Mouse (Mus musculus): ENCODE results near the gene Primpol. TPM values are rescaled to one million over a fixed set of nuclear protein-coding genes. Genes with fewer than 3 reads are reported as not detected.

The Primpol gene
- polyA plus RNA-seq, 1 experiment from 2014 or later, result 10.7 TPM

DNA sequence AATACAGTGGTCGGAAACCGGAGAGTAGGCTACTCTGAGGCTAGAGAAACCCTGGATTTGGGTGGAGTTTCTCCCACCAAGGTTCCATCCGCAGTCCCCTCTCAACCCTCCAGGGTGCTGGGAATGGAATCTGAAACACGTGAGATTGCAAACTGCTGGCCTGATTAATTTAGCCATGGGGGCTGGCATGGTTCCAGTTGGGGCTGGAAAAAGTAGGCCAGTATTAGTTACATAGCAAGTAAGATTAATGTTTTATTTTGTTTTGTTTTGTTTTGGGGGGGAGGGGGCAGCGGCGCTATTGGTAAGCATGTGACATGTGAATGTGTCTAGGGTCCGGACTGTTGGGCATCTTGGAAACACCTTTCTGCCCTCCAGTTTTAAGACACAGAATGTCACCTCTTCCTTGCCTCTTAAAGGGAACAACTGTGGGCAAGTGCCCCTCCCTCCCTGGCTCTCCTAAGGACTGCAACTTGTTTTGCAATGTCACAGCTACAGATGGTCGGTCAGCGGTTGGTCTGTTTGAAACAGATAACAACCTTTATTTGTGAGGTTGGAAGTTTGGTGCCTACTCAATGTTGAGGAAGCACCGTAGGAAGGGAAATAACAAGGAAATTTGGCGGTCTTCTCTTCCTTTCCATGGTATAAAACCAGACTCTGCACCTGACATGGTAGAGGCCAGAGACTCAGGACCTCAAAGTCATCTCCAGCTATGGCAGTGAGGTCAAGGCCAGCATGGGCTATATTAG, 70.4 kb downstream of the Primpol start:
- H3K9me3 ChIP-seq (ENCODE audit: control insufficient read depth, low read length), result no peaks in the 10 kb centered on the region
- peaks cover 7 to 8% of the 10 kb centered on the region in 2 experiments; a peak in 3 of 4 replicates for H3K4me1 ChIP-seq (ENCODE audit: control insufficient read depth in 2 of 2, insufficient read depth in 2 of 2, low read length in 2 of 2)
- no peak overlapping the region for H3K4me3 ChIP-seq (ENCODE audit: control insufficient read depth in 1 of 2, insufficient read depth in 1 of 2, low read depth in 1 of 2, low read length in 2 of 2)
- 52% methylated on average over 11 of the region's 11 CpGs for WGBS
- ATAC-seq (ENCODE audit: insufficient number of reproducible peaks, insufficient read depth, low FRiP score, low read depth), result no peak
- H3K27ac ChIP-seq (replicated peaks in 1 of 2; ENCODE audit: control insufficient read depth in 1 of 2, insufficient read depth in 1 of 2, low read depth in 2 of 2, low read length in 2 of 2), result peak overlapping the region; percentile 39 to 63; a peak in 3 of 4 replicates
- H3K9ac ChIP-seq (ENCODE audit: low read length), result no peak overlapping the region
- H3K36me3 ChIP-seq (ENCODE audit: control insufficient read depth, insufficient read depth, low read length), result no peaks in the 10 kb centered on the region
- H3K27me3 ChIP-seq (ENCODE audit: control insufficient read depth, insufficient read depth, low read length), result no peaks in the 10 kb centered on the region
- peak overlapping the region; percentile 4; the same call in 1 of the 2 replicates for H3K4me2 ChIP-seq (ENCODE audit: low read length)

GRCm38 (mm10) chr8:46545854-46546253, 71.2 kb downstream of the Primpol start:
- no peaks in the 10 kb centered on the region for H3K27me3 ChIP-seq (ENCODE audit: control insufficient read depth, insufficient read depth, low read length)
- 83% methylated on average over 5 of the region's 5 CpGs for WGBS
- no peak for ATAC-seq (ENCODE audit: insufficient number of reproducible peaks, insufficient read depth, low FRiP score, low read depth)

GRCm38 (mm10) chr8:46543662-46544061, 73.3 kb downstream of the Primpol start:
- no peak overlapping the region for H3K9ac ChIP-seq (ENCODE audit: low read length)
- no peaks in the 10 kb centered on the region for H3K9me3 ChIP-seq (ENCODE audit: control insufficient read depth, low read length)
- no peak overlapping the region for H3K4me3 ChIP-seq (ENCODE audit: control insufficient read depth in 1 of 2, insufficient read depth in 1 of 2, low read depth in 1 of 2, low read length in 2 of 2)
- 76% methylated on average over 6 of the region's 6 CpGs for WGBS
- H3K36me3 ChIP-seq (ENCODE audit: control insufficient read depth, insufficient read depth, low read length), result no peaks in the 10 kb centered on the region
- no peak overlapping the region for H3K4me2 ChIP-seq (ENCODE audit: low read length)
- H3K27me3 ChIP-seq (ENCODE audit: control insufficient read depth, insufficient read depth, low read length), result no peaks in the 10 kb centered on the region
- ATAC-seq (ENCODE audit: insufficient number of reproducible peaks, insufficient read depth, low FRiP score, low read depth), result no peak
- peaks cover 7 to 8% of the 10 kb centered on the region in 2 experiments; a peak in 3 of 4 replicates for H3K4me1 ChIP-seq (ENCODE audit: control insufficient read depth in 2 of 2, insufficient read depth in 2 of 2, low read length in 2 of 2)
- no peak overlapping the region for H3K27ac ChIP-seq (replicated peaks in 1 of 2; ENCODE audit: control insufficient read depth in 1 of 2, insufficient read depth in 1 of 2, low read depth in 2 of 2, low read length in 2 of 2)

More at GRCm38 (mm10) chr8:46545854-46546253, 71.2 kb downstream of the Primpol start:
- no peaks in the 10 kb centered on the region for H3K9me3 ChIP-seq (ENCODE audit: control insufficient read depth, low read length)
- no peak overlapping the region for H3K4me2 ChIP-seq (ENCODE audit: low read length)
- H3K4me3 ChIP-seq (ENCODE audit: control insufficient read depth in 1 of 2, insufficient read depth in 1 of 2, low read depth in 1 of 2, low read length in 2 of 2), result no peak overlapping the region
- H3K9ac ChIP-seq (ENCODE audit: low read length), result no peak overlapping the region
- H3K27ac ChIP-seq (replicated peaks in 1 of 2; ENCODE audit: control insufficient read depth in 1 of 2, insufficient read depth in 1 of 2, low read depth in 2 of 2, low read length in 2 of 2), result peak overlapping the region in 1 of 2 experiments; percentile 63; a peak in 1 of 4 replicates
- H3K4me1 ChIP-seq (ENCODE audit: control insufficient read depth in 2 of 2, insufficient read depth in 2 of 2, low read length in 2 of 2), result peaks cover 7 to 8% of the 10 kb centered on the region in 2 experiments; a peak in 3 of 4 replicates
- H3K36me3 ChIP-seq (ENCODE audit: control insufficient read depth, insufficient read depth, low read length), result no peaks in the 10 kb centered on the region

GRCm38 (mm10) chr8:46543191-46543590, 73.8 kb downstream of the Primpol start:
- WGBS, result 73% methylated on average over 7 of the region's 7 CpGs
- no peak overlapping the region for H3K4me3 ChIP-seq (ENCODE audit: control insufficient read depth in 1 of 2, insufficient read depth in 1 of 2, low read depth in 1 of 2, low read length in 2 of 2)
- H3K4me1 ChIP-seq (ENCODE audit: control insufficient read depth in 2 of 2, insufficient read depth in 2 of 2, low read length in 2 of 2), result peaks cover 7 to 8% of the 10 kb centered on the region in 2 experiments; a peak in 3 of 4 replicates
- H3K36me3 ChIP-seq (ENCODE audit: control insufficient read depth, insufficient read depth, low read length), result no peaks in the 10 kb centered on the region
- H3K27ac ChIP-seq (replicated peaks in 1 of 2; ENCODE audit: control insufficient read depth in 1 of 2, insufficient read depth in 1 of 2, low read depth in 2 of 2, low read length in 2 of 2), result no peak overlapping the region
- H3K4me2 ChIP-seq (ENCODE audit: low read length), result no peak overlapping the region
- no peak overlapping the region for H3K9ac ChIP-seq (ENCODE audit: low read length)
- H3K9me3 ChIP-seq (ENCODE audit: control insufficient read depth, low read length), result no peaks in the 10 kb centered on the region
- no peaks in the 10 kb centered on the region for H3K27me3 ChIP-seq (ENCODE audit: control insufficient read depth, insufficient read depth, low read length)
- ATAC-seq (ENCODE audit: insufficient number of reproducible peaks, insufficient read depth, low FRiP score, low read depth), result no peak

DNA sequence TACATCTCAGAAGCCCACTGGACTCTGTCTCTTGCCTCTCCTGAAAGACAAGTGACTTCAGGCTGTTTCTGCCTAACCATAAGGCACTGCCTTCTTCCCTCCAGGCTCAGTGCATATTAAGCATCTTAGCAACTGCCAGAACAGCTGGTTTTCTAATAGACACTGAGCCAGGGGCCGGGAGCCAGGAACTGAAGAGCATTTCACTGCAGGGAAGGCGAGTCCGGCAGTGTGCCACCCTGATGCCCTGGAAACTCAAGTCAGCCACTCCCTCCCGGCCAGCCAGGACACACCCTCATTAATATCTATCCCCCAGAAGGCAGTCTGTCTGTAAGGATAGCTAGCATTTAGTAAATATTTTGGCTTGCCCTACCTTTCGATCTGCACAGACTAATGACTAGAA, 77.3 kb downstream of the Primpol start:
- H3K4me3 ChIP-seq (ENCODE audit: control insufficient read depth in 1 of 2, insufficient read depth in 1 of 2, low read depth in 1 of 2, low read length in 2 of 2), result no peak overlapping the region
- H3K4me2 ChIP-seq (ENCODE audit: low read length), result no peak overlapping the region
- H3K27ac ChIP-seq (replicated peaks in 1 of 2; ENCODE audit: control insufficient read depth in 1 of 2, insufficient read depth in 1 of 2, low read depth in 2 of 2, low read length in 2 of 2), result no peak overlapping the region
- no peaks in the 10 kb centered on the region for H3K9me3 ChIP-seq (ENCODE audit: control insufficient read depth, low read length)
- no peaks in the 10 kb centered on the region for H3K27me3 ChIP-seq (ENCODE audit: control insufficient read depth, insufficient read depth, low read length)
- peaks cover 23% of the 10 kb centered on the region for H3K36me3 ChIP-seq (ENCODE audit: control insufficient read depth, insufficient read depth, low read length)
- H3K4me1 ChIP-seq (ENCODE audit: control insufficient read depth in 2 of 2, insufficient read depth in 2 of 2, low read length in 2 of 2), result no peaks in the 10 kb centered on the region
- ATAC-seq (ENCODE audit: insufficient number of reproducible peaks, insufficient read depth, low FRiP score, low read depth), result no peak
- H3K9ac ChIP-seq (ENCODE audit: low read length), result no peak overlapping the region
- 64% methylated on average over 5 of the region's 5 CpGs for WGBS

DNA sequence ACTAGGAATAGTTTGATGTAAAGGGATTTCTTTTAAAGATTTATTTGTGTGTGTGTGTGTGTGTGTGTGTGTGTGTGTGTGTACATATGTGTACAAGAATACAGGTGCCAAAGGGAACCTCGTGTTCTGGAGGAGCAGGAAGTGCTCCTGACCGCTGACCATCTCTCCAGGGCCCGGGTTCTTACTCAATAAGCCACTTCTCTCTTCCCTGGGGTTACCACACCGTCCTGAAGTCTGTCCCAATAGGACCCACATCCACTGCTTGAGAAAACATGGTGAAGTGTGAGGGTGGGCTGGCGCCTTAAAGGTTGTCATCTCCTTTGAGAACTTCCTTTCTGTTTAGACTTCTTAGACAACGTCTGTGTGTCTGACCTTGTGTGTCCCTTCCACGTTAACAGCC, 83.1 kb downstream of the Primpol start:
- H3K4me2 ChIP-seq (ENCODE audit: low read length), result no peak overlapping the region
- no peaks in the 10 kb centered on the region for H3K9me3 ChIP-seq (ENCODE audit: control insufficient read depth, low read length)
- H3K27me3 ChIP-seq (ENCODE audit: control insufficient read depth, insufficient read depth, low read length), result no peaks in the 10 kb centered on the region
- H3K4me3 ChIP-seq (ENCODE audit: control insufficient read depth in 1 of 2, insufficient read depth in 1 of 2, low read depth in 1 of 2, low read length in 2 of 2), result no peak overlapping the region
- 89% methylated on average over 7 of the region's 7 CpGs for WGBS
- H3K27ac ChIP-seq (replicated peaks in 1 of 2; ENCODE audit: control insufficient read depth in 1 of 2, insufficient read depth in 1 of 2, low read depth in 2 of 2, low read length in 2 of 2), result no peak overlapping the region
- no peaks in the 10 kb centered on the region for H3K4me1 ChIP-seq (ENCODE audit: control insufficient read depth in 2 of 2, insufficient read depth in 2 of 2, low read length in 2 of 2)
- H3K36me3 ChIP-seq (ENCODE audit: control insufficient read depth, insufficient read depth, low read length), result peaks cover 74% of the 10 kb centered on the region
- ATAC-seq (ENCODE audit: insufficient number of reproducible peaks, insufficient read depth, low FRiP score, low read depth), result no peak
- no peak overlapping the region for H3K9ac ChIP-seq (ENCODE audit: low read length)

DNA sequence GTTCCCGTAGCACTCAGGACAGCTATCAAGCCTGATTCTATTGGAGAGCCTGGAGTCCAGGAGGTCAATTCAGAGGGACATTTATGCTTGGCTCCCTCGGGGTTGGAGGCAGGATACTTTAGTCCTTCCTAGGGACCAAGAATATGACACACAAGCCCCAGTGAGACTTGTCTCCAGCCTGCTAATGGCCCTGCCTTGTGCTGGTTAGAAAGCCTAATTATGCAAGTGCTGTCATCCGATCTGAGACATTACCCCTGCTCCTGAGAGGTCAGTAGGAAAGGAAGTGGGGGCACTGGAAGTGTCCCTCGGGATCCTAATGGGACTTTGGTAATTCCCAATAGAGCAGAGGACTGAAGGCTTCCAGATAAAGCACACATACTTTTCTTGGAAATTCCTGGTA, 86.5 kb downstream of the Primpol start:
- Histone ChIP-seq H3K27ac (replicated peaks in 1 of 2; ENCODE audit: control insufficient read depth in 1 of 2, insufficient read depth in 1 of 2, low read depth in 2 of 2, low read length in 2 of 2) (no peak overlapping the region), H3K9me3 (ENCODE audit: control insufficient read depth, low read length) (no peaks in the 10 kb centered on the region), H3K36me3 (ENCODE audit: control insufficient read depth, insufficient read depth, low read length) (peaks cover 76% of the 10 kb centered on the region), H3K4me2 (ENCODE audit: low read length) (no peak overlapping the region), H3K4me1 (ENCODE audit: control insufficient read depth in 2 of 2, insufficient read depth in 2 of 2, low read length in 2 of 2) (no peaks in the 10 kb centered on the region), H3K4me3 (ENCODE audit: control insufficient read depth in 1 of 2, insufficient read depth in 1 of 2, low read depth in 1 of 2, low read length in 2 of 2) (no peak overlapping the region), H3K27me3 (ENCODE audit: control insufficient read depth, insufficient read depth, low read length) (no peaks in the 10 kb centered on the region), H3K9ac (ENCODE audit: low read length) (no peak overlapping the region)
- 47% methylated on average over 4 of the region's 4 CpGs for WGBS
- no peak for ATAC-seq (ENCODE audit: insufficient number of reproducible peaks, insufficient read depth, low FRiP score, low read depth)

Data from heart, embryonic 14.5 days (tissue).